Mouse (Mus musculus): ENCODE data around the gene Macrod1. TPM values are rescaled to one million over a fixed set of nuclear protein-coding genes. Genes with fewer than 3 reads are reported as not detected.

Gene Macrod1
- polyA plus RNA-seq, 1 experiment from 2014 or later = 6.0 TPM

DNA sequence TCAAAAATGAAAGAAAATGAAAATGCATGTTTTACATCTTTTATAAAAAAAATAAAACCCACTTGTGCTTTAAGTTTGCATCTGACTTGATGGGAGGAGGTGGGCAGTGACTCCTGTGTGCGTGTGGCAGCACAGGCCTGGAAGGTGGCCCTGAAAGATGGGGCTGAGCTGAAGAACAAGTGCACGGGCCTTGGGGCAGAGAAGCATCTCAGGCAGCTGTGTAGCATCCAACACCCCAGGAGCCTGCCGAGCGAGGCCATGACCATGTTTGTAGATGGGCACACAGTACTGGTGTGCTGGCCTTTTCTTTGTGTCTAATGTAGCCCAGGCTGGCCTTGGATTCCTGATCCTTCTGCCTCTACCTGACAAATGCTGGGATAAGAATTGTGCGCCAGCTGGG lies 5.5 kb downstream of the Macrod1 start:
- Histone ChIP-seq H3K36me3 (replicated peaks) (no peaks in the 10 kb centered on the region), H3K27me3 (replicated peaks) (peaks cover 11% of the 10 kb centered on the region), H3K4me2 (no peak overlapping the region), H3K9ac (no peak overlapping the region), H3K9me3 (no peaks in the 10 kb centered on the region), H3K27ac (no peak overlapping the region), H3K4me3 (no peak overlapping the region), H3K4me1 (peaks cover 25% of the 10 kb centered on the region)
- ATAC-seq (replicated peaks) = no peak
- 91% methylated on average over 5 of the region's 5 CpGs for WGBS

GRCm38 (mm10) chr19:7062916-7063315 lies 6.3 kb downstream of the Macrod1 start:
- H3K4me2 ChIP-seq = no peak overlapping the region
- ATAC-seq (replicated peaks) = no peak
- 93% methylated on average over 8 of the region's 8 CpGs for WGBS

DNA sequence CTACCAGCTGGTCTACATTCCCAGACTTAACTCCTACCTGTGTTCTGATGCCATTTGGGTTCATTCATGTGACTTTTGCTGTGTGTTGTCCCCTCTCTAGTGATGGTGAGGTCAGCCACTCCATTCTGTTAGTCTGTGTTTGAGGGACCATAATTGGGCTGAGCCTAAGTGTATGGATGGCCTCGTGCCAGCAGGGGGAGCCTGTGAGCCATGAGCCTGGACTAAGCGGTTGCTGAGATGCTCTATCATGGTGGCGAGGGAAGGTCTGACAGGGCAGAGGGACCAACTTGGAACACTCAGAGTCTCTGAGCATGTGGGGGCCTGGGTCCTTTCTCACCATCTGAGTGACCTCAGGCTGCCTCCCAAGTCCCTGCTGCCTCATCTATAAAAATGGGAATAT lies 8.0 kb downstream of the Macrod1 start:
- no peak overlapping the region for H3K4me3 ChIP-seq
- no peak overlapping the region for H3K4me2 ChIP-seq
- H3K9ac ChIP-seq = no peak overlapping the region
- 0 out of 2 replicates have a peak, but pooled peaks cover 3% of the 10 kb centered on the region for H3K27me3 ChIP-seq (replicated peaks)
- H3K9me3 ChIP-seq = no peaks in the 10 kb centered on the region
- no peaks in the 10 kb centered on the region for H3K36me3 ChIP-seq (replicated peaks)
- ATAC-seq (replicated peaks) = peak; percentile 66
- WGBS = 2% methylated on average over 3 of the region's 3 CpGs
- H3K4me1 ChIP-seq = peaks cover 35% of the 10 kb centered on the region
- no peak overlapping the region for H3K27ac ChIP-seq

More at GRCm38 (mm10) chr19:7062916-7063315, 6.3 kb downstream of the Macrod1 start:
- no peaks in the 10 kb centered on the region for H3K36me3 ChIP-seq (replicated peaks)
- H3K27ac ChIP-seq = no peak overlapping the region
- H3K4me1 ChIP-seq = peaks cover 25% of the 10 kb centered on the region
- no peaks in the 10 kb centered on the region for H3K9me3 ChIP-seq
- peaks cover 8% of the 10 kb centered on the region; the same call in 1 of the 2 replicates for H3K27me3 ChIP-seq (replicated peaks)
- H3K9ac ChIP-seq = no peak overlapping the region
- H3K4me3 ChIP-seq = no peak overlapping the region

DNA sequence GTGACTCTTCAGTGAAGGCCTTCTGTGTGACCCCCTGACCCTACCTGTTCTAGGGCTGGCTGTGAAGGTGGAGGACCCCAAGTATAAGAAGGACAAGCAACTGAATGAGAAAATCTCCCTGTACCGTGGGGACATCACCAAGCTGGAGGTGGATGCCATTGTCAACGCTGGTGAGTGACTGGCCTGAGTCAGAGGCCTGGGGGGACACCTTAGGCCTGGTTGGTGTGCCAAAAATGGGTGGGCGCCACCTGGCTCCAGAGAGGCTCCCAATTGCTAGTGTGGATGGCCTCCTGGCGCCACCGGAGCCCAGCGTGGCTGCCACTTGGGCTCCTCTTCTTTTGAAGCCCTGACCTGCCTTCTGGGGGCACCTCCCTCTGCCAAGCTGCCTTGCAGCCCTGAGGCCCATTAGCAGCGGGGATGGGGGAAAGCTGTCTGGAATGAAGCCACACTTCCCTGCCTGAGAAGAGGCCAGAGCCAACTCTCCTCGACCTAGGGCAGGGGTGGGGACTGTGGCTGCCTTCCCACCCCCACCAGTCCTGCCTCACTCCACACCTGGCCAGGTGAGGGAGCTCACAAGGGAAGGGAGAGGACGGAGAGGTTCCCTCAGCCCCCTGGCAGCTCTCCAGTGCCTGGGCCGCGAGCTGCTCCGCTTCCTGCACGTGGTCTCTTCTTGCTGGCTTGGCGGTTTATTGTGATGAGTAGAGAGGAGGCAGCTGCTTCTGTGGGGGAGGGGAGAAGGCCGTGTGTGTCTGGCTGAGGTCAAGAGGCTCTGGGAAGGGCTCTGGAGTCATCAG lies 9.6 kb downstream of the Macrod1 start:
- no peak overlapping the region for H3K27ac ChIP-seq
- no peaks in the 10 kb centered on the region for H3K9me3 ChIP-seq
- H3K4me2 ChIP-seq = no peak overlapping the region
- peaks cover 52% of the 10 kb centered on the region for H3K4me1 ChIP-seq
- H3K36me3 ChIP-seq (replicated peaks) = no peaks in the 10 kb centered on the region
- H3K4me3 ChIP-seq = no peak overlapping the region
- ATAC-seq (replicated peaks) = no peak
- H3K27me3 ChIP-seq (replicated peaks) = 0 out of 2 replicates have a peak, but pooled peaks cover 3% of the 10 kb centered on the region
- no peak overlapping the region for H3K9ac ChIP-seq
- 32% methylated on average over 15 of the region's 15 CpGs for WGBS

DNA sequence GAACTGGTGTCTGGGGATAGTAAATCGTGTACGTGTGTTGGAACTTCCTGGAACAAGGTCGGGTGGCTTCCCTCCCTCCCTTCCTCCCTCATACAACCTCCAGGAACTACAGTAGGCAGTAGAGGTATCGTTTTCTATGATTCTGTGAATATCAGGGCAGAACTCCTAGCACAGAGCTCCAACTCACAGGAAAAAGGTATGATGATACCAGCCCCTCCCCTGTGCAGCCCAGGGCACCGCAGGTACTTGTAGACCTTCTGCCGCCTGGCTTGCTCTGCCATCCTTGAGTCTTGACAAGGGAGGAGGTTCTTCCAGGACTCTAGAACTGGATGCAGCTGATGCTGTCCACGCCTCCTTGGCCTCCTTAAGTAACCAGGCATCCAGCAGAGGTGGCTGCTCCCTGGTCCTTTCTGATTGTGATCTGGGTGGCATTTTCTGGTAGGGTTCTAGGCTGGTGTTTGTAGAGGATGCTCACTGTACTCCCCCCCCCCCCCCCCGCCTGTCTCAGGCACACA lies 10.3 kb downstream of the Macrod1 start:
- H3K4me2 ChIP-seq = no peak overlapping the region
- WGBS = 46% methylated on average over 7 of the region's 8 CpGs

DNA sequence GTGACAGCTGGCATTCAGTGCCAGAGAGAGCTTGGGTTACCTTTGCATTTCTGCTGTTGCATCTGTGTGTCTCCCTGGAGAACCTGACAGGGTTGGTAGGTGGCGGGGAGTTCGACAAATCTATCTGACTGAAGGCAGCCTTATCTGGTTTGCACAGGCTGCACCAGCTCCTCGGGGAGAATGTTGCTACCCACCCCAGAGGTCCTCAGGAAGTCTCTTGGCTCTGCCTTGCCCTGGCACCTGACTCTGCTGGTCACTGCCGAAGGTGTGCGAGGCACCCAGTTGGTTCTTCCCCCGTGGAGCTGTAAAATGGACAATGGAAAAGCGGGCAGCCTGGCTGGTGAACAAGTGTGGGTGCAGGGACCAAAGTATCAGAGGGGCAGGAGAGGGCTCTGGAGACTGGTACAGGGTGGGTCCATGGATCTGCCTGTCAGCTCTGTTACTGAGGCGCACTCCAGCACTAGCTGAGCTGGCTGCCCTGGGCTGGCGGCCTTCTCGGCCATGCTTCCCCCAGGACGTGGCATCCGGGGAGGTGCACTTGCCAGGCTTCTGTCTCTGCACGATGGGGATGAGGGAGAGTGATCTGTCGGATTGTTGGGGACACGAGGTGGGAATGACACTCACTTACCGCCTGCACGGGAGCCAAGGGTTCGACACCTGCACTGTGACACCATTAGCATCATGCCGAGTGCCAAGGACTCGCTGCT lies 10.9 kb downstream of the Macrod1 start:
- Histone ChIP-seq H3K9me3 (no peaks in the 10 kb centered on the region), H3K9ac (no peak overlapping the region), H3K27me3 (replicated peaks) (0 out of 2 replicates have a peak, but pooled peaks cover 7% of the 10 kb centered on the region), H3K4me1 (peaks cover 60% of the 10 kb centered on the region), H3K4me3 (no peak overlapping the region), H3K27ac (0 out of 2 replicates have a peak overlapping the region, but pooled peaks have one; percentile 10), H3K36me3 (replicated peaks) (no peaks in the 10 kb centered on the region), H3K4me2 (no peak overlapping the region)
- no peak for ATAC-seq (replicated peaks)
- WGBS = 47% methylated on average over 20 of the region's 20 CpGs

More for the DNA sequence above, 10.3 kb downstream of the Macrod1 start:
- Histone ChIP-seq H3K27me3 (replicated peaks) (0 out of 2 replicates have a peak, but pooled peaks cover 3% of the 10 kb centered on the region), H3K9ac (no peak overlapping the region), H3K27ac (no peak overlapping the region), H3K4me3 (no peak overlapping the region), H3K9me3 (no peaks in the 10 kb centered on the region), H3K36me3 (replicated peaks) (no peaks in the 10 kb centered on the region), H3K4me1 (peaks cover 55% of the 10 kb centered on the region)
- no peak for ATAC-seq (replicated peaks)

DNA sequence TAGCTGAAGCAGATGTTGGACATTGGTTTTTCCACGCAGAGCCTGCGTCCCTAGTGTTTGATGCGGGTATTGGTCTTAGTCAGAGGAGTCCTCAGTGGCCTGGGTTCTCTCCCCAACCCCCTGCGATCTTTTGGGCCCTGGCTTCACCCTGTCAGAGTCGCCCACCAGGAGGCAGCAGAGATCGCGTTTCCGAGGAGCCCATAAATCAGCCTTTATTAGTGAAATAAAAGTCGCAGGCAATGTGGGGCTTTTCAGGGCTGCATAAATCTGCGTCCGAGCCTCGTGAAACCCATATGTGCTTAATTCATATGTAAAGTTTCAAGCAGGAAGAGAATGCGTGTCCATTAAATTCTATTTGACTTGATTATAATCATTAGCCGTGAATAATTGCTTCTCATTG lies 11.5 kb downstream of the Macrod1 start:
- Histone ChIP-seq H3K9me3 (no peaks in the 10 kb centered on the region), H3K4me2 (peak overlapping the region; percentile 32; the same call in 1 of the 2 replicates), H3K4me3 (no peak overlapping the region), H3K27ac (peak overlapping the region; percentile 58), H3K36me3 (replicated peaks) (no peaks in the 10 kb centered on the region), H3K9ac (no peak overlapping the region), H3K27me3 (replicated peaks) (0 out of 2 replicates have a peak, but pooled peaks cover 13% of the 10 kb centered on the region), H3K4me1 (peaks cover 65% of the 10 kb centered on the region)
- ATAC-seq (replicated peaks) = peak; percentile 27; the same call in 1 of the 2 replicates
- 1% methylated on average over 14 of the region's 14 CpGs for WGBS

- Histone ChIP-seq H3K27me3 (replicated peaks) (0 out of 2 replicates have a peak, but pooled peaks cover 13% of the 10 kb centered on the region), H3K4me1 (peaks cover 72% of the 10 kb centered on the region), H3K9me3 (no peaks in the 10 kb centered on the region), H3K4me3 (no peak overlapping the region), H3K27ac (peak overlapping the region; percentile 58), H3K9ac (no peak overlapping the region), H3K4me2 (peak overlapping the region; percentile 32; the same call in 1 of the 2 replicates), H3K36me3 (replicated peaks) (no peaks in the 10 kb centered on the region)
- no peak for ATAC-seq (replicated peaks)
- 25% methylated on average over 11 of the region's 11 CpGs for WGBS
These were observed 12.3 kb downstream of the Macrod1 start for GRCm38 (mm10) chr19:7068661-7069531.

DNA sequence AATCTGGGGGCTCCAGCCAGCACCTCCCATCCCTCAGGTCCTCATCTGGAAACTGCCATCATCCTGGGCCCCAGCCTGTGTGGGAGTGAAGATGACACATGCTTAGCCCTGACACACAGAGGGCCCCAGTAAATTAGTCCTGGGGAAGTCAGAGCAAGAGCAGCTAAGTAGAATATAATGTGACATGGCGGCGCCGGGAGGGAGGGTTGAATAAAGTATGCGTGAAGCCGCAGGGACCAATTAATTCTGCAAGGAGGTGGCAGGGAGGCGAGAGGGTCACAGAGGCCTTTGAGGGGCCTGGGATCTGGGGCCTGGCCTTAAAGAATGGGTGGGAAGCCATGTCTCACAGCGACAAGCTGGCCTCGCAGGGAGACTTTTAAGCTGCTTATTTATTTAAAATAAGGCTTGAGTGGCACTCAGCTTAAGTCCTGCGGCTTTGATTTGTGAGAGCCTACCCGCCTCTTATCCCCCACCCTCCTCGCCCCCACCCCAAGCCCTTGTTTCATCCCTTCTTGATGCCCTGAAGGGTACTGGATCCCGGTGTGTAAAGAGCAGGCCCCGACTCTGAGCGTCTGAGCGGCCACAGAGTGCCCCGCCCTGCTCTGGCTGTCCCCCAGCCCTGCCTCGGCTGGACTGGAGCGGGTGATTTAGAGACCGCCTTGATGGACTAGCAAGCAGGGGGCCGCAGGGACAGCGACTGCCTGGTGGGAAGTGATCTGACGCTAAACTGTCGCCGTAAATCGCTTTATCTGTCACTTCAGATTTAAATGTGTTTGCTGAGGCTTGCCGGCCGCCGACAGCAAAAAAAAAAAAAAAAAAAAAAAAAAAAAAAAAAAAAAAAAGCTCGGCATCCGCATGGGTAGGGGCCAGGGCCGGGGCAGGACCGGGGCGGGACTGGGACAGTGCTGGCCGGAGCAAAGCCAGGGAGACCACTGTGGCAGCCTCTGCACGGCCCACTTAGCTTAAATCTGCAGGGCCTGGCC lies 13.5 kb downstream of the Macrod1 start:
- ATAC-seq (replicated peaks) = peak; percentile 55
- WGBS = 3% methylated on average over 35 of the region's 35 CpGs
- H3K9me3 ChIP-seq = no peaks in the 10 kb centered on the region
- 0 out of 2 replicates have a peak, but pooled peaks cover 13% of the 10 kb centered on the region for H3K27me3 ChIP-seq (replicated peaks)
- peaks cover 80% of the 10 kb centered on the region for H3K4me1 ChIP-seq
- no peak overlapping the region for H3K4me3 ChIP-seq
- peak overlapping the region; percentile 13; the same call in 1 of the 2 replicates for H3K9ac ChIP-seq
- peak overlapping the region; percentile 58 for H3K27ac ChIP-seq
- peak overlapping the region; percentile 34 for H3K4me2 ChIP-seq
- no peaks in the 10 kb centered on the region for H3K36me3 ChIP-seq (replicated peaks)

DNA sequence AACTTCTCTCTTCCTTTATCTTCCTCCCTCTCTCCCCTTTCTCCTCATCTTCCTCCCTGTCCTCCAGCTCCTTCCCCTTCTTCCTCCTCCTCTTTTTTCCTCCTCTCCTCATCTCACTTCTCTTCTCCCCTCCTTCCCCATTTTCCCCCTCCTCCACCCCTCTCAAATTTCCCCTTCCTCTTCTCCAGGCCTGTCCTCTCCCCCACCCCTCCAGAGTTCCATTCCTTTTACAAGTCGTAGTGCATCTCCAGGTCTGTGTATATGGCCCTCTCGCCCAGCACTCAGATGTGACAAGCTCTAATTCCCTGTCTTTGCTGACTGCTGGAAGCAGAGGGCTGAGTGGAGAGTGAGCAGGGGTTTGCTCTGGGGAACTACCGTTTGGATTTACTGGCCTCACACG lies 14.2 kb downstream of the Macrod1 start:
- no peaks in the 10 kb centered on the region for H3K9me3 ChIP-seq
- 0 out of 2 replicates have a peak overlapping the region, but pooled peaks have one; percentile 13 for H3K9ac ChIP-seq
- H3K36me3 ChIP-seq (replicated peaks) = no peaks in the 10 kb centered on the region
- H3K4me2 ChIP-seq = peak overlapping the region; percentile 34; the same call in 1 of the 2 replicates
- peaks cover 80% of the 10 kb centered on the region for H3K4me1 ChIP-seq
- peak overlapping the region; percentile 53 for H3K27ac ChIP-seq
- H3K4me3 ChIP-seq = no peak overlapping the region
- H3K27me3 ChIP-seq (replicated peaks) = 0 out of 2 replicates have a peak, but pooled peaks cover 18% of the 10 kb centered on the region
- no peak for ATAC-seq (replicated peaks)
- WGBS = 7% methylated on average over 4 of the region's 4 CpGs

All from midbrain, embryonic 15.5 days (tissue).